Mouse (Mus musculus) gastrocnemius, postnatal 25 days (tissue): Measurements from ENCODE around the gene Rps6ka5. TPM values are rescaled to one million over a fixed set of nuclear protein-coding genes. Genes with fewer than 3 reads are reported as not detected.
A peak's percentile ranks its signal among the peaks of the same experiment; 100 is the strongest.

Source experiments
- DNase-seq: peaks from one replicate; pipeline ENCODE4 v3.0.0; 2022
- long read RNA-seq, 2 experiments: library from polyadenylated mRNA; stranded (forward); transcript quantifications; one replicate each; pipeline ENCODE4 v2.0.0; 2021
- total RNA-seq, 2 experiments: library from RNA; stranded (reverse); gene quantifications; 1 replicate in 1 of 2; 2 replicates in 1 of 2; pipeline ENCODE4 v1.2.3; 2021

Rps6ka5 gene
- 1 to 10 TPM; 9.5 to 9.8 TPM for total RNA-seq
- long read RNA-seq, experiment 1, partial matches to known transcripts, result 0 of 1 reads
- long read RNA-seq, experiment 1, other reads (novel, unspliced or antisense), result 1 of 1 reads
- long read RNA-seq, experiment 2, full-length matches to known transcripts, result 5 of 8 reads
- long read RNA-seq, experiment 2, partial matches to known transcripts, result 1 of 8 reads
- long read RNA-seq, experiment 2, other reads (novel, unspliced or antisense), result 2 of 8 reads

DNA sequence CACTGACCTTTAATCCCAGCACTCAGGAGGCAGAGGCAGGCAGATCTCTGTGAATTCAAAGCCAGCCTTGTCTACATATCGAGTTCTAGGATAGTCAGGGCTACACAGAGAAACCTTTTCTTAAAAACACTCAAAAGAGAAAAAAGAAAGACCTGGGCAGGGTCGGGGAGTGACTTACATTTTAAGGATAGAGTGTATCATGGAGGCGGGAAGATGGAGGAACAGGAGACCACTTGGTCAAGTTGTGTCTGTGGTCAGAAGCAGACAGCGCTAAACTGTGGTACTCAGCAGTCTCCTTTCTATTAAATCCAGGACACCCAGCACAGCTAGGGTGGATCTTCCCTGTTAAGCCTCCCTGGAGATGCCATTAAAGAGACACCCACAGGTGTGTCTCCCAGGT is at the start of gene Rps6ka5:
Gene Rps6ka5 (minus strand): TSS at position 333 of the 400 bp plus-strand sequence.
- DNase-seq, result no peak

DNA sequence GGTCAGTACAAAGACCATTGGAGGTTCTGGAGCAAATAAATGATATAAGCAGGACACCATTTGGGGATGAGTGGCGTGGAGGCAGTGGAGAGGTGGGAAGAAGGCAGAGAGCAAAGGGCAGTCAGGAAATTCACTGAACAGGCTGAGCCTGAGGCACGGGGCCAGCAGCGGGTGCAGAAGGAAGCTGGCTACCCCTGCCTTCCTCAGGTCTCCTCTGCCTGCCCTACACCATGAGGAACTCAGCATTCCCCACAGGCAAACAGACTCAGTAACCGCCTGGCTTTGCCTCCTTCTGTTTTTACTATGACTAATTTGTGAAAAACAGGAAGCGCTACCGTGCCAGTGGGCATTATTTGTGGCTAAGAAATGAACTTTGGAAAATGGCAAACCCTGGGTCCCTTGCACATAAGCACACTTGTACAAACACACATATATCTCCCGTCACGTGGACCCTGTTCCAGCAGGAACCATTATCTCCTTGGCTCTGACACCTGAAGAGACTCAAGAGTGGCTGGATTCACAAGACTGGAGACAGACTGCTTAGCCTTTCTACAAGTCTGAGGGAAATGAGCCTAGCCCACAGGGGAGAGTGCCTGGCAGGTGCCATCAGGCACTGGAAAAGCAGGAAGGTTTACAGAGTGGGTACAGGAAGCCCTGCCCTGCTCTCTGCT is 49.3 kb upstream of the Rps6ka5 start:
- no peak for DNase-seq

DNA sequence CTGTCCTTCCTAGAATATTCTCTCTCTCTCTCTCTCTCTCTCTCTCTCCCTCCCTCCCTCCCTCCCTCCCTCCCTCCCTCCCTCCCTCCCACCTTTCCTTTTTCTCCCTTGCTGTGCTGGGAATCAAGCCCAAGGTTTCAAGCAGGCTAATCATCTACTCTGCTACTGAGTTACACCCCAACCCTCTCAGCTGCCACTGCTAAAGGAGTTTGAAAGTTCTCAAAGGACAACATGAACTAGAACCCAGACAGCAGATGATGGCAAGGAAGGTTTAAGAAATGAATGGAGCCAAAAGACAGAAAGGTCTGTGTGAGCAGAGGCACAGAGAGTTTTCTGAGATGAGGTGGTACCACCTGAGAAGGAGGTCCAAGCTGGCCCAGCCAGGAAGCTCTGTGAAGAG is 48.5 kb upstream of the Rps6ka5 start:
- no peak for DNase-seq

DNA sequence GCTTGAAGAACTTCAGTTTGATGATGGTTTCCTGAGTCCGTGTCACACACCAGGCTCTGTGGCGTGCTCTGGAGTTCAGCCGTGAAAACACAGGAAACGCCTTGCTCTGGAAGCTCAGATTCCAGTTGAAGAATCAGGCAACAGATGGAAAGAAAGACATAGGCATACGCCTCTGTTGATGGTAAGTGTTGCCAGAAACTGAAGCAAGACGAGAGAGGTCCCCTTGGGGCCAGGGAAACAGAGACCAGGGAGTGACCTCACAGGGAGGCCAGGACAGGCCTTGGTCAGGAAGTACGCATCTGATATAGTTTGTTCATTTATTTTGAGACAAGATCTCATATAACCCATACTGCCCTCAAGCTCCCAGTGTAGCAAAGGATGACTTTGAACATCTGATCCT is 48.0 kb upstream of the Rps6ka5 start:
- peak; percentile 47 for DNase-seq

DNA sequence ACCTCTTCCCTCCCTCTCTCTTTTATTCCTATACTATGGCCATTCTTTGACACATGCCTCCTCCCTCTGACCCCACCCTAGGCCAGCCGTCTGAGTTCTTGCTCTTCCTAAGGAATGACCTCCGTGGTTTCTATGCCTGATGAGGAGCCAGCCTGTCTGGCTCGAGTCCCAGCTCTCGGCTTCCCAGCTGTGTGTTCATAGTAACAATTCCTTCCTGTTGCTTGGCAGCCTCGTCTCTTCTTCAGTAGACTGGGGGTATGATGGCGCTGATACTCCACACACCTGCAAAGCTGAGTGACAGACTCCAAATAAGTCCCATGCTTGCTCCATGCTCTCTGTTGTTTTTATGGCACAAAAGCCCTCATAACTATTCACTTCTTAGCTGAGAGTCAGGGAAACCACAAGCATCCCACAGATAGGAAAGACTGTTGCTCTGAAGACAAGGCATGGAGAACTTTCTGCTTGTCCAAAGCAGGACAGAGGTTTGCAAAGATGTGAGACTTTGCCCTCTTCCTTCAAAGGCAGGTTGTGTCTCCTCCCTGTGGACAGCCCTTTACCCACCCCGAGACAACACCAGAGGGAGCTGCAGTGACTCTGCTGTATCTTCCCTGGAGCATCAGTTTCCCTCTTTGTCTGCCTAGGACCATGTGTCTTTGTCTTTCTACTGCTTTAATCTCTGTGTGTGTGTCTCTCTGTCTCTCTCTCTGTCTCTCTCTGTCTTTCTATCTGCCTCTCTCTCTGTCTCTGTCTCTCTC is 45.6 kb upstream of the Rps6ka5 start:
- peak; percentile 56 for DNase-seq

DNA sequence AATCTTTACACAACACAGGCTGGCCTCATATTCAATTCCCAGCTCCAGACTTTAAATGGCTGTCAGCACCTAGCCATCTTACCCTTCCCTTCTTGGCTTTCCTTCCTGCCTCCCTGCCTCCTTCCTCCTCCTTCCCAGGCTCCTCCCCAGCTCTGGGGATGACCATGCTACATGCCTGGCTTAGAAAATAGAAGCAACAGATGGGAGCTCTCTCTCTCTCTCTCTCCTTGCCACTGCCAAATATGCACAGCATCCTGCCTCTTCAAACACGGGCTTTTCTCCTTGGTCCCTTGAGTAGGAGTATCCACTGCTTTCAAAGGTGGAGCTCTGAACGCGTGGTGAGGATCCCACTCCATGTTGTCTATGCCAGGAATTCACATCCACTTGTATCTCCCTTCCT is 44.0 kb upstream of the Rps6ka5 start:
- no peak for DNase-seq

DNA sequence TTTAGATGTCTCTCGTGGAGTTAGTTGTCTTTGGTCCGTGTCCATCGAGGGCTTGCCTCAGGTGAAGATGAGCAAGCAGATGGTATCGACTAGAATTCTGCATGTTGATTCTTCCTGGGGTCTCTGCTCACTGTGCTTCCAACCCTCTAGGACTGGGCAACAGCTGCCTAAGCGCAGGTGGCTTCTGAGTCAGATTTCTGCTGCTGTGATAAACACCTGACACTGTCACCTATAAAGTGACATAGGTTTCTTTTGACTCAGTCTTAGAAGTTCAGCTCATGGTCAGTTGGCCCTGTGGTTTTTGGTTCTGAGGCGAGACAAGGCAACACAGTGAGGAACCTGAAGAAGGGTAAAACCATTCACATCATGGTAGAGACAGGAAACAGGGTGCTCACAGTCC is 43.1 kb upstream of the Rps6ka5 start:
- no peak for DNase-seq

DNA sequence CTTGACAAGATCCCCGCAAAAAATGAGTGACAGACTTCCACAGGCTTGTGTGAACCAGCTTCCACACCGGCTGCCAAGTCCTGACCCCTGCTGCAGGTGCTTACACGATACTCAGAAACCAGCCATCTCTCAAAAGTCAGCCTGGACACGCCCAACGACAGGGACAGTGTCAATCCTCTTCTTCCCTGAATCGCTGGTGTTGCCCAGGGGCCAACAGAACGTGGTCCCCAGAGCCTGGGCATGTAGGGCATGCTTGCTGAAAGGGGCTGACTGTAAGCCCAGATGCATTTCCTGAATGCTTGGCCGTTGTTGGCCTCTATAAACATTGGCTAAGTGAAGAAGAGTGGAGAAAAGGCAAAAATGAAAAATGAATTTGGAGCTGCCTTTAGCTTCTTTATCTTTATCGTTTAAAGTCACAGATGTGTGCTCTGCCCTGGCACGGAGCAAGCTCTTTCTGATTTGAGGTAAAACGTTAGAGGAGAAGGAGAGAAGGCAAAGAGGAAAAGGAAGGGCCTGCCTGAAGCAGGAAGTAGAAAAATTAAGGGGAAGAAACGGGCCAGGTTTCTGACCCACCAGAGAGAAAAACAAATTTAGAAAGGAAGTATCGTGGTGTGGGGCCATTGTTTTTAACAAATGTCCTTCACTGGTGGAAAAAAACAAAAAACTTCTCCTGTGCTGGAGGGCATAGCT is 37.7 kb upstream of the Rps6ka5 start:
- no peak for DNase-seq

DNA sequence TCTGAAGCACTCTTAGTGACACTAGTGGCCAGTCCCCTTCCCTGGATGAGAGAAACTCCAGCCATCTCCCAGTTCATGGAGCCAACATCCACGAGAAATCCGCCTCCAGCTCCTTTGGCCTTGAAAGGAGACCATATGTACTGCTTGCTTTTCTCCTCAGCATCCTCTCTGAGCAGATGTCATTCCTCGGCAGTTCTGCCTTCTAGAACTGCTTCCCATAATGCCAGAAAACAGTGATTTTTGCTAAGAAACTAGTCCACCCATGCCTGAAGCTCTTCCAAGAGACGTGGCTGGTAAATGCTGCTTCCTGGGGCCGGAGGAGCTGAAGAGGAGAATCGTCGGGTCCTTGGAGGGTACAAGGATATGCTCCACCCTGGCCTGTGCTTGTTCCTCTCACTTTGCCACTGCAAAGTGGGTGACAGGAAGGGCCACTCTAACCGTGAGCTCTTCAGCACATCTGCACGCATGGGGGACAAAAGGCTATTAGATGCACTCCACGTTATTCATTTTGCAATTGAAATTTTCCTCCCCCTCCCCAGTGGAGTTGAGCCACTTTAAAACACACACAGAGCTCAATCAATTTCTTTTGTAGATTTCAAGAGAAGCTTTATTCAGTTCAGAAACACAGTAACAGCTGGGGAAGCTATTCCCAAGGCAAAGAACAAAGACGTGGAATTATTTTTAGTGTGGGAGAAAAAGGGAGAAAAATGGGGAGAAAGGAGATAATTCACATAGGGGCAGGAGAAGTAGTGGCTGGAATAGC is 36.1 kb upstream of the Rps6ka5 start:
- DNase-seq, result no peak

DNA sequence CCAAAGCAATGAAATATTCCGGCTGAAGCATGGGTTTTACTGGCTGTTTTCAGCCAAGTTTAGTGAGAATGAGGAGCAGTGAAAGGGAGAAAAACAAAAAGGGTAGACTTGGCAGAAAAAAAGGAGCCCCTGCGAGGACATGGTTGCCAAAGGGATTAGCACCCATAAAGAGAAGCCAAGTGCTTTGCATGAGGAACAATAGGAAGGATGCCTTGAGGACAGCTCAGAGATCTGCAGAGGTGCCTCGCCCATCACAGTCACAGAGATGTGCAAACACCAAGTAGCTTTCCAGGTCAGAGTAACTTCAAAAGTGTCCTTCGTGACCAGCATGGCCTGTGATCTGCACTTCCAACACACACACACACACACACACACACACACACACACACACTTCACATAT is 30.6 kb upstream of the Rps6ka5 start:
- no peak for DNase-seq

DNA sequence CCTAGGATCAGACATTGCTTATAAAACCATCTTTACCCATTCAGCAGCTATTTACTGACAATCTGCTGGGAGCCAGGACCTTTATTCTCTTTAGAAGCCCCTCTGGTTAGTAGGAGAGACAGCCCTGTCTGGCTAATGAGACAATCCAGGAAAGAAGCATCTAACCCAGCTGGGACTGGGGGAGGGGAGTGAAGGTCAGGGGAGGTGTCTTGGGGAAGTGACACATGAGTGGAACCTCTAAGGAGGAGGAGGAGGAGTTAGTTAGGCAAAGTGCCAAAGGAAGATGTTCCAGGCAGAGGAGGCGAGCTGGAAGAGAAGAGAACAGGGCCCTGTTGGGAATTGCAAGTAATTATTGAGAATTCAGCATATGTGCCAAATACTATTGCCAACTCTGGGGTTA is 26.9 kb upstream of the Rps6ka5 start:
- DNase-seq, result no peak

DNA sequence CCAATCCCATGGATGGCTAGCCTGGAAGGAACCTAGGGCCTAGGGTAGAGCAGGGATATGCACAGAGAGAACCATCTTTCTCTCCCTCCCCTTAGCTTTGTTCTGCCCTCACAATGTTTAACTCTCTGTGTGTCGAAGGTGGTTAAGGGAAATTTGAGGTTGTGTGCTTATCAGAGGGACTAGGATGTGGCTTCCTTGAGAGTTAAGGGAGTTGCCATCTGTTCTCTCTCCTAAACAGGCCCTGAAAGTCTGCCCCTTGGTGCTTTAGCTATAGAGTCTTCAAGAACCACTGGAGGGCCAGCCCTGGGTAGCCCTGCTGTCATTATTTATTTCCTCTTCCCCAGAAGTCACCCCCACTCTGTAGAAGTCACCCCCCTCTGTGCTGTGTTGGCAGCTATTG is 26.2 kb upstream of the Rps6ka5 start:
- no peak for DNase-seq

DNA sequence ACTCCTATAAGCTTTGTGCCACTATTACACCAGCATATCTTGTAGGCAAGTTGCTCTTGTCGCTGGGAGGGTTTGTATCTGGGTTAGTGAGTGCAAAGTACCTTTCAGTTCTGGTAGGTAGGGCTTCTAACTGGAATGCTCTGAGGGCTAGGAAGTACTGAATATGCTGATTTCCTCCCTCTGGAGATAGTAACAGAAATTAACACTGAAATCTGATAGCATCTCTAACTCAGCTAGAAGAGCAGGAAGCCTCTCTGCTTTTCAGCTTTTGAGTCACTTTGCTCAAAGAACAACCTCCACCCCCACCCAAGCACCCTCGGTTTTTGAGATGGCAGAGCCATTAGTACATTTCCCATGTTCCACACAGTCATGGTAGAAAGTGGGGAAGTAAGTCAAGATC is 15.7 kb upstream of the Rps6ka5 start:
- no peak for DNase-seq

DNA sequence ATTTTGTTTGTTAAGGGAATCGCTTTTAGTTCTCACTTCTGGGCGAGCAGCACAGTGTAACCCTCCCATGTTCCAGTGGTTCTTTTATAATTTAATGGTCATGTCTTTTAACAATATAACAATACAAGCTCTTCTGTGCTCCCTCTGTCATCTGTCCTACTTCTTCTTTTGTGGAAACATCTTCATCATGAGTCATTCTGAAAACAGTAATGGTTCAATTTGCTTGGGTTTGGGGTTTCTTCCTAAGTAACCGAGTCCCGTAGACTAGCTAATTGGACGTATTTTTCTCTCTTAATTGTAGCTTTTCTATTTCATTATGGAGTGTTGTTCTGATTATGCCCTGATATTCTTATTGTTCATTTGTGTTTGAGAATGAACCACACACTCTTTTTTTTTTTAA is 13.5 kb upstream of the Rps6ka5 start:
- no peak for DNase-seq

DNA sequence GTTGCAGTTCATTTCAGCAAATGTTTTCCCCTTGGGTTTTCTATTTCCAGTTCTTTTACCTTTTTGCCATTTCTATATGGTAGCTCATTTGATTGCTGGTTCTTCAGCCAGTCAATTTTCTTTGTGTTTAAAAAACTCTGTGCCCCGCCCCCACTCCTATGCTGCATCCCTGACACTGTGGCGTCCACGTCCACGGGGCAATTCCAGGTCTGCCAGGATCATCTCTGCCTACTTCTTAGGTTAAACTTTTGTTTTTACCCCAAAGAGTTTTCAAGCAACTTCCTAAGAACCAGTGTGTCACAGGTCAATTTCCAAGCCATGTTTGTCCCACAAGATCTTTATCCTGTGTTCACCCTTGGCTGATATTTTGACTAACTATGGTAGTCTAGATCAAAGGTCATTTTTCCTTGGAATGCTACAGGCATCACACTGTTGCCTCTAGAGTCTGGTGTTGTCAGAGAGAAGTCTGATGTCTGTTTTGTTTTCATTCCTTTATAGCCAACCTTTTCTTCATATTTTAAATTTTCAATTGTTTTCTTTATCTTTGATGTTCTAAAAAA is 12.3 kb upstream of the Rps6ka5 start:
- no peak for DNase-seq

DNA sequence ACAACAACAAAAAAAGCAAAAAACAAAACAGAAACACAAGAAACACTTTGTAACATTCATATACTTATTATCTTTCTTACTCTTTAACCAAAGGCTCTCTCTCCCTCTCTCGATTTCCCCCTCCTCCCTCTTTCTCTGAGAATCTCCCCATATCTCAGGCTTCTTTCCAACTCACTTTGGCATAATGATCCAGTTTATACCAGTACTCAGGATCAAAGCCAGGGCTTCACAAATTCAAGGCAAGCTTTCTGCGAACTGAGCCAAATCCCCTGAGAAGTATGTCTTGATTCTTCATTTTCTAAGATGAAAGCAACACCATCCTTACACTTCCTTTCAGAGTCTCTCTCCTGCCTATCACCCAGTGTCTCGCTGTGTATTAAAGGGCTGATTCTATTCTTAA is 11.7 kb upstream of the Rps6ka5 start:
- no peak for DNase-seq

DNA sequence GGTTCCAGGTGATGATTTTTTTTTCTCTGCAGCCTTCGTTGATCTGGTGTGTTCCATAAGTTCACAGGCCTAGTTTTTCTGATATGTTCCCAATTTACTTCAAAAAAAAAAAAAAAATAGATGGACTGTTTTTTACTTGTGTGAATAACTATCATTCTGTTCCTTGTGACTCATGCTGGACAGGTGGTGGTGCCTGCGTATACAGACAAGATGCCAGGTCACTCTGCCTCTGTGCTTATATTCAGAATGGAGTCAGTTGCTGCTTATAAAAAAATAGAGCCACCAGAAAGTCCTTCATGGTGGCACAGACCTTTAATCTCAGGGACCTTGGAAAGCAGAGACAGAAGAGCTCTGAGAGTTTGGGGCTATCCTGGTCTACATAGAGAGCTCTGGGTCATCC is 8.8 kb upstream of the Rps6ka5 start:
- DNase-seq, result no peak

DNA sequence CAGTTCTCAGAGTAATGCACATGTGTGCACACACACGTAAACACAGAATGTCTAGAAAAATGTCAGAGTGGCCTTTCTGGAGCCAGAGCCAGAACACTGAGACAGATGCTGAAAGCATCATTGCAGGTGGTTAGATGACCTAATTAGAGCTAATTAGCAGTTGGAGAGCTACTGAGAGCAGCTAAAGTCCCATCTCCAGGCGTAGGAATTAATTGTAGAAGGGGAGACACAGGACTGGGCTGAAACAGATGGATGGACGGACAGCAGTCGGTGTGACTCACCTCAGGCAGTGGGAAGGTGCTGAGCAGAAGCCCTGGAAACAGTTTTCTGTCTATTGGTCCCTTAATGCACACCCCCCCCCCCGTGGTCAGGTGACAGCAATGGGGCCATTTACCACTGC is 8.4 kb upstream of the Rps6ka5 start:
- no peak for DNase-seq

DNA sequence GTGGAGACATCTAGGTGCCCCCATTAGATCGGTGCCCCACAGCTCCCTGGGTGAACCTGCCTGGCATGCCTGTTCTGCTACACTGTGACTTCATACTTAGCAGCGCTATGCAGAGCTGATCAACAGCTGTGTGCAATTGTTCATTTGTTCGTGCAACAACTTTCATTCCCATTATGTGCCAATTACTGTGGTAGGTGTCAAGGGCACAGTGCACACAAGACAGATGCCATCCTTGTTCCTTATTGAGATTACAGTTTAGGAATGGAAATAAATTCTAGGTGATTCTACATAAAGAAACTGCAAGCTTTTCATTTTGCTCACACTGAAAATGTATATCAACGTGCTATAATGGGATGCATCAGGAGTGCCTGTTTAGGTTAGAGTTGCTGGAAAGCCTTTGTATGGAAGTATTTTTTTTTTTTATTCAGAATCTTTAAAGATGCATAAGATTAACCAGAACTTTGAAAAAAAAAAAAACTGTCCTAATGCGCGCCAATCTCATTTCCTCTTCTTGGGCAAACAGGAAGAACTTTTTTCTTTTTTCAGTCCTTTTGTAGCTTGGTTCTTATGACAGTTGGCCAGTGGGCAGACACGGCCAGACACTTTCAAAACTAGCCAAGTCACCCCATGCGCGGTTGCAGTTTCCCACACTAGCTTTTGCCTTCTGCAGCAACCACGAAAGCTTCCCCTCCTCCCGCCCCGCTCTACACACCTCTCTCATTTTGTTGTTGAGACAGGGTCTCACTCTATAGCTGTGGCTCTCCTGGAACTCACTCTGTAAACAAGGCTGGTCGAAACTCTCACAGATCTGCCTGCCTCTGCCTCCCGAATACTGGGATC is 2.1 kb upstream of the Rps6ka5 start:
- no peak for DNase-seq

DNA sequence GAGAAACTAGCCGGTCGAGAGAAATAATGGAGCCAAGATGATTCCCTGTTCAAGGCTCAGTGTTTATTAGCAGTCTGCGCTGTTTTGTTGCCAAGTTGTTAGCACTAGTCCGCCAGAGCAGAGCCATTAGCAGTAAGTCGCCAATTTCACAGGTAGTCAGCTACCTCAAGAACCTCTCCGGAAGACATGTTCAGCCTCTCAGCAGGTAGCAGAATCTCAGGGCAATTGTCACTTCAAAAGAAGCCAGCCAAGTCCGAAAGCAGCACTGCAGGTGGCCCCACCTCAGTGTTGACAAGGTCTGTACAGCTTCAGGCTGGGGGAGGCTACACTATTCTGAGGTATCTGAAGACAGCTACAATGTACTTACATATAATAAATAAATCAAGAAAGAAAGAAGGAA is 1.1 kb upstream of the Rps6ka5 start:
- no peak for DNase-seq

DNA sequence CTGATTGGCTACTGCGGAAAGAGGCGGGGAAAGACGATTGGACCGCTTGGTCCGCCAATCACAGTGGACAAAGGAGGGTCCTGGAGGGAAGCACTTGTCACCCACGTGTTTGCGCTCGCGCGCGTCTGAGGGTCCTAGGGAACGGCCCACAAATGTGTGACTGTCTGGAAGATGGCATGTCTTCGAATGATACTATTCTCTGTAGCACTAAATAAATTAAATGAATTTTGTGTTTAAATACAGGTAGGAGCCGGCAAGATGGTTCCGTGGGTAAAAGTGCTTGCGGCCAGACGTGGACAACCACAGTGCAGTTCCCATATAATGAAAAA is 1.4 kb downstream of the Rps6ka5 start:
- DNase-seq, result no peak
